Comparison of ENCODE assay signal across 8 mouse cellular contexts in genomic region chr17:45581567-45581983, GRCm38 (mm10). TPM values are rescaled to one million over a fixed set of nuclear protein-coding genes. Genes with fewer than 3 reads are reported as not detected.
DNase-seq lines count a peak whose midpoint lies in the region; ATAC-seq and TF ChIP-seq lines count a peak whose summit lies in the region.

No protein-coding gene starts in this region.

- no peak overlapping the region for H3K4me2 ChIP-seq in intestine, embryonic 14.5 days (ENCODE audit: low read length)
- H3K4me2 ChIP-seq in limb, embryonic 14.5 days (replicated peaks; ENCODE audit: low read depth, low read length, severe bottlenecking) = no peak overlapping the region

- 8% methylated on average over 2 of the region's 2 CpGs for WGBS in intestine, embryonic 14.5 days
- 3% methylated on average over 2 of the region's 2 CpGs for WGBS in limb, embryonic 14.5 days

- peaks cover 75% of the 10 kb centered on the region for H3K4me1 ChIP-seq in erythroblast, embryonic 14.5 days (ENCODE audit: control insufficient read depth)
- H3K4me1 ChIP-seq in intestine, embryonic 14.5 days (replicated peaks; ENCODE audit: control insufficient read depth, insufficient read depth, low read length) = peaks cover 42% of the 10 kb centered on the region
- H3K4me1 ChIP-seq in limb, embryonic 14.5 days (ENCODE audit: control insufficient read depth, insufficient read depth, low read length) = peaks cover 20% of the 10 kb centered on the region

- no peak; the same call in 1 of the 2 replicates for ATAC-seq in intestine, embryonic 14.5 days (replicated peaks; ENCODE audit: low FRiP score, low TSS enrichment, low read depth)
- ATAC-seq in limb, embryonic 14.5 days (ENCODE audit: low FRiP score, low read depth) = peak; percentile 27; the same call in 1 of the 2 replicates

- DNase-seq in right cerebral cortex, adult 18-20 months = peak; percentile 54
- DNase-seq in right cerebral cortex, postnatal 36 days (ENCODE audit: low spot score in 2 of 2) = no peak
- DNase-seq in adrenal gland, postnatal 14 days = peak; percentile 84
- DNase-seq in intestine, embryonic 14.5 days (ENCODE audit: low spot score) = peak; percentile 88
- peak; percentile 94 for DNase-seq in limb, embryonic 14.5 days (ENCODE audit: low spot score)
- DNase-seq in natural killer cell, adult 2 months (ENCODE audit: low spot score in 2 of 2) = peak; percentile 66 to 75
- DNase-seq in thymus, postnatal 14 days = peak; percentile 80

- H3K36me3 ChIP-seq in erythroblast, embryonic 14.5 days (ENCODE audit: control insufficient read depth) = peaks cover 38% of the 10 kb centered on the region
- H3K36me3 ChIP-seq in intestine, embryonic 14.5 days (ENCODE audit: control insufficient read depth, insufficient read depth, low read length) = peaks cover 6% of the 10 kb centered on the region; the same call in 1 of the 2 replicates
- no peaks in the 10 kb centered on the region; the same call in 1 of the 2 replicates for H3K36me3 ChIP-seq in limb, embryonic 14.5 days (ENCODE audit: control insufficient read depth, insufficient read depth, low read length)

- H3K27me3 ChIP-seq in erythroblast, embryonic 14.5 days (ENCODE audit: control insufficient read depth) = no peaks in the 10 kb centered on the region
- H3K27me3 ChIP-seq in intestine, embryonic 14.5 days (replicated peaks; ENCODE audit: control insufficient read depth, insufficient read depth, low read length) = no peaks in the 10 kb centered on the region
- H3K27me3 ChIP-seq in limb, embryonic 14.5 days (ENCODE audit: control insufficient read depth, insufficient read depth, low read length) = no peaks in the 10 kb centered on the region

- H3K4me3 ChIP-seq in erythroblast, embryonic 14.5 days (replicated peaks) = peak overlapping the region; percentile 19
- H3K4me3 ChIP-seq in intestine, embryonic 14.5 days (ENCODE audit: low read depth, low read length) = no peak overlapping the region
- no peak overlapping the region for H3K4me3 ChIP-seq in limb, embryonic 14.5 days (replicated peaks; ENCODE audit: low read length)

- peaks cover 3% of the 10 kb centered on the region for H3K9me3 ChIP-seq in erythroblast, embryonic 14.5 days (ENCODE audit: control insufficient read depth, low read length)
- H3K9me3 ChIP-seq in intestine, embryonic 14.5 days (ENCODE audit: control insufficient read depth, low read length) = peaks cover 4% of the 10 kb centered on the region; the same call in 1 of the 2 replicates
- H3K9me3 ChIP-seq in limb, embryonic 14.5 days (ENCODE audit: control insufficient read depth, low read length) = no peaks in the 10 kb centered on the region

- no peak overlapping the region for H3K27ac ChIP-seq in intestine, embryonic 14.5 days (ENCODE audit: low read depth)
- no peak overlapping the region; the same call in 1 of the 2 replicates for H3K27ac ChIP-seq in limb, embryonic 14.5 days (replicated peaks; ENCODE audit: low read depth, low read length)

- TF ChIP-seq POLR2A in limb, embryonic 14.5 days (IDR thresholded peaks at IDR 0.05; ENCODE audit: borderline replicate concordance, extremely low read depth, insufficient read depth, insufficient read length) = no peak

- no peak overlapping the region for H3K9ac ChIP-seq in intestine, embryonic 14.5 days (ENCODE audit: low read length)
- H3K9ac ChIP-seq in limb, embryonic 14.5 days (ENCODE audit: low read depth, low read length, severe bottlenecking) = no peak overlapping the region

RNA-seq across cellular contexts. Expression of gene Hsp90ab1, which starts 8.5 kb away (rescaled TPM):
- 1,351 and 1,485 TPM in 2 replicates for total RNA-seq in adrenal gland, postnatal 14 days (2021)
- polyA plus RNA-seq in erythroblast, embryonic 14.5 days (2012) = 36.9 and 62.9 TPM in 2 replicates
- polyA plus RNA-seq in intestine, embryonic 14.5 days (2014; fragmentation: Nextera tagmentation; extraction: Ambion mirVana) = 1,628 and 1,680 TPM in 2 replicates
- polyA plus RNA-seq in limb, embryonic 14.5 days (2012; rRNA removed) = 788 and 951 TPM in 2 replicates
- 1,382 and 1,446 TPM in 2 replicates for polyA plus RNA-seq in limb, embryonic 14.5 days (2014; fragmentation: Nextera tagmentation; extraction: Ambion mirVana)

RNA-seq across cellular contexts. Expression of gene Slc29a1, which starts 17.8 kb away (rescaled TPM):
- 114 and 140 TPM in 2 replicates for total RNA-seq in adrenal gland, postnatal 14 days (2021)
- 77.5 and 78.0 TPM in 2 replicates for polyA plus RNA-seq in erythroblast, embryonic 14.5 days (2012)
- polyA plus RNA-seq in intestine, embryonic 14.5 days (2014; fragmentation: Nextera tagmentation; extraction: Ambion mirVana) = 79.7 and 82.7 TPM in 2 replicates
- 122 and 157 TPM in 2 replicates for polyA plus RNA-seq in limb, embryonic 14.5 days (2012; rRNA removed)
- polyA plus RNA-seq in limb, embryonic 14.5 days (2014; fragmentation: Nextera tagmentation; extraction: Ambion mirVana) = 94.5 and 103 TPM in 2 replicates

RNA-seq across cellular contexts. Expression of gene Slc35b2, which starts 17.9 kb away (rescaled TPM):
- total RNA-seq in adrenal gland, postnatal 14 days (2021) = 54.8 and 56.1 TPM in 2 replicates
- 1.7 TPM in 2 replicates for polyA plus RNA-seq in erythroblast, embryonic 14.5 days (2012)
- polyA plus RNA-seq in intestine, embryonic 14.5 days (2014; fragmentation: Nextera tagmentation; extraction: Ambion mirVana) = 136 and 146 TPM in 2 replicates
- polyA plus RNA-seq in limb, embryonic 14.5 days (2012; rRNA removed) = 96.9 and 168 TPM in 2 replicates
- polyA plus RNA-seq in limb, embryonic 14.5 days (2014; fragmentation: Nextera tagmentation; extraction: Ambion mirVana) = 128 and 138 TPM in 2 replicates

RNA-seq across cellular contexts. Expression of gene Mymx, which starts 20.3 kb away (rescaled TPM):
- 0.44 TPM in 1 of 2 replicates, not detected in the other for total RNA-seq in adrenal gland, postnatal 14 days (2021)
- 0.44 TPM in 1 of 2 replicates, not detected in the other for polyA plus RNA-seq in erythroblast, embryonic 14.5 days (2012)
- polyA plus RNA-seq in intestine, embryonic 14.5 days (2014; fragmentation: Nextera tagmentation; extraction: Ambion mirVana) = 0.31 TPM in 1 of 2 replicates, not detected in the other
- polyA plus RNA-seq in limb, embryonic 14.5 days (2012; rRNA removed) = 53.5 and 60.7 TPM in 2 replicates
- 27.2 and 37.8 TPM in 2 replicates for polyA plus RNA-seq in limb, embryonic 14.5 days (2014; fragmentation: Nextera tagmentation; extraction: Ambion mirVana)

RNA-seq across cellular contexts. Expression of gene Nfkbie, which starts 26.1 kb away (rescaled TPM):
- 3.6 and 8.7 TPM in 2 replicates for total RNA-seq in adrenal gland, postnatal 14 days (2021)
- polyA plus RNA-seq in erythroblast, embryonic 14.5 days (2012) = 0.02 and 0.06 TPM in 2 replicates
- polyA plus RNA-seq in intestine, embryonic 14.5 days (2014; fragmentation: Nextera tagmentation; extraction: Ambion mirVana) = 3.7 and 4.0 TPM in 2 replicates
- polyA plus RNA-seq in limb, embryonic 14.5 days (2012; rRNA removed) = 3.6 and 4.3 TPM in 2 replicates
- 4.0 and 6.6 TPM in 2 replicates for polyA plus RNA-seq in limb, embryonic 14.5 days (2014; fragmentation: Nextera tagmentation; extraction: Ambion mirVana)

Comparison
In these comparisons a context has a peak if more than half of its experiments do, and no peak if none do; other contexts are left out.
1. DNase-seq: peak in right cerebral cortex, adult 18-20 months (single experiment), adrenal gland, postnatal 14 days (single experiment), intestine, embryonic 14.5 days (single experiment), limb, embryonic 14.5 days (single experiment), natural killer cell, adult 2 months (2 of 2) and thymus, postnatal 14 days (single experiment); none in right cerebral cortex, postnatal 36 days (0 of 2).
2. RNA of gene Hsp90ab1, which starts 8.5 kb away (polyA plus RNA-seq): 1,628 to 1,680 TPM in intestine, embryonic 14.5 days and 788 to 1,446 TPM in limb, embryonic 14.5 days; 36.9 to 62.9 TPM in erythroblast, embryonic 14.5 days; every median in the first group is over 10 times any median in the second.
3. RNA of gene Slc35b2, which starts 17.9 kb away (polyA plus RNA-seq): 96.9 to 168 TPM in limb, embryonic 14.5 days and 136 to 146 TPM in intestine, embryonic 14.5 days; 1.7 TPM in erythroblast, embryonic 14.5 days; every median in the first group is over 10 times any median in the second.